Mouse (Mus musculus): ENCODE data around the gene Polr2l. TPM values are rescaled to one million over a fixed set of nuclear protein-coding genes. Genes with fewer than 3 reads are reported as not detected.

The Polr2l gene
- polyA plus RNA-seq, 1 experiment, result 39.3 TPM

DNA sequence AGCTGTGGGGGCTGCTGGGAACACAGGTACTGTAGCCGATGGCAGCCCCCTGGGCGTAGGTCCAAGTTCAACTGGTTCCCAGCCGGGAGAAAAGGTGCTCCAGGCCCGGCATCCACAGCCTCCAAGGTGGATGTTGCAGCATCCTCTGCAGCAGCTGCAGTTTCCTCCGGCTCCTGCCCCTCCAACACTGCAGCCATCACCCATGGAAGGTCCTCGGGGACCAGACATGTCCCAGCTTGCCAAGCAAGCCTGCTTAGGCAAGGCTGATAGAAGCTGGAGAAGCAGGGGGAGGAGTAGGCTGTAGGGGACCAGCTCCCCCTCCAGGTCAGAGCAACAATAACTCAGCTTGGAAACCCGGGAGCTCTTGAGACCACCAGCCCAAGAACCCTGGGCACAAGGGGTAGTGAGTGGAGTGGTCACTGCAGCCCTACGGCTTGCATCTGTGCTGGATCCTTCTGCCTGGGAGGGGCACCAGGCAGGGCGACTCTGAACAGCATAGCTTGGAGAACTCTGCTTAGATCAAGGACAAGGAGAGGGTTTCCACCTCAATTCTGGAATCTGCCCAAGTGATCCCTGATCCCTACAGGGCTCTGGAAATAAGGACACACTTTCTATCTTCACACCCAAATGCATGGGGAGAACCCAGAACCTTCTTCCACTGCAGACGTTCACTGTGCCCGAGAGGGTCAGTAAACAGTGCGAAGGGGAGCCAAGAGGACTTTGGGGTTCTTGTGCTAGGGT, 31.7 kb downstream of the Polr2l start:
- no peaks in the 10 kb centered on the region for H3K27me3 ChIP-seq (ENCODE audit: control insufficient read depth, insufficient read depth, low read length)
- no peak for DNase-seq
- H3K4me1 ChIP-seq (replicated peaks; ENCODE audit: control insufficient read depth, insufficient read depth, low read length), result peaks cover 20% of the 10 kb centered on the region
- TF ChIP-seq POLR2A (IDR thresholded peaks at IDR 0.05; ENCODE audit: control insufficient read depth, extremely low read depth, insufficient read depth, low read length, poor library complexity) (no peak), CTCF (IDR thresholded peaks at IDR 0.05; ENCODE audit: borderline replicate concordance, control insufficient read depth, extremely low read depth, insufficient read depth, low read length, poor library complexity) (0 out of 2 replicates have a peak, but pooled peaks have one; percentile 14)
- 14% methylated on average over 12 of the region's 12 CpGs for WGBS
- H3K27ac ChIP-seq (ENCODE audit: control insufficient read depth, insufficient read depth, low read length), result no peak overlapping the region
- no peaks in the 10 kb centered on the region for H3K36me3 ChIP-seq (ENCODE audit: control insufficient read depth, insufficient read depth, low read length)
- H3K4me3 ChIP-seq (ENCODE audit: control insufficient read depth, insufficient read depth, low read length), result peak overlapping the region; percentile 59

DNA sequence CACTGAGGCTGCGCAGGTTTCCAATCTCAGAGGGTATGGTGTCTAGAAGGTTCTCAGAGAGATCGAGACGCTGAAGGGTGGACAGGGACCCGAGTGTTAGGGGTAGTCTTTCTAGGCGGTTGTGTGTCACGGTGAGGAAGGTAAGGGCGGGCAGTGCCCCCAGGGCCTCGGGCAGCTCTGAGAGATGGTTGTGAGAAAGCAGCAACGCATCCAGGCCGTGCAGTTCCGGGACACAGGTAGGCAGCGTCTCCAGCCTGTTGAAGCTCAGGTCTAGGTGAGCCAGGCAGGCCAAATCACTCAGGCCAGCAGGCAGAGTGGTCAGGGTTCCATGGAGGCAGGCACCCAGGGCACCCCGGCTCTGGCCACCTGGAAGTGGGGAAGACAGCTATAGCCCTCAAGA, 32.7 kb downstream of the Polr2l start:
- Histone ChIP-seq H3K4me1 (replicated peaks; ENCODE audit: control insufficient read depth, insufficient read depth, low read length) (peaks cover 22% of the 10 kb centered on the region), H3K27ac (ENCODE audit: control insufficient read depth, insufficient read depth, low read length) (no peak overlapping the region), H3K36me3 (ENCODE audit: control insufficient read depth, insufficient read depth, low read length) (no peaks in the 10 kb centered on the region), H3K27me3 (ENCODE audit: control insufficient read depth, insufficient read depth, low read length) (no peaks in the 10 kb centered on the region), H3K4me3 (ENCODE audit: control insufficient read depth, insufficient read depth, low read length) (peak overlapping the region; percentile 59; the same call in 1 of the 2 replicates)
- no peak for DNase-seq
- 98% methylated on average over 13 of the region's 13 CpGs for WGBS
- no peak for TF ChIP-seq CTCF (IDR thresholded peaks at IDR 0.05; ENCODE audit: borderline replicate concordance, control insufficient read depth, extremely low read depth, insufficient read depth, low read length, poor library complexity)
- TF ChIP-seq POLR2A (IDR thresholded peaks at IDR 0.05; ENCODE audit: control insufficient read depth, extremely low read depth, insufficient read depth, low read length, poor library complexity), result no peak

DNA sequence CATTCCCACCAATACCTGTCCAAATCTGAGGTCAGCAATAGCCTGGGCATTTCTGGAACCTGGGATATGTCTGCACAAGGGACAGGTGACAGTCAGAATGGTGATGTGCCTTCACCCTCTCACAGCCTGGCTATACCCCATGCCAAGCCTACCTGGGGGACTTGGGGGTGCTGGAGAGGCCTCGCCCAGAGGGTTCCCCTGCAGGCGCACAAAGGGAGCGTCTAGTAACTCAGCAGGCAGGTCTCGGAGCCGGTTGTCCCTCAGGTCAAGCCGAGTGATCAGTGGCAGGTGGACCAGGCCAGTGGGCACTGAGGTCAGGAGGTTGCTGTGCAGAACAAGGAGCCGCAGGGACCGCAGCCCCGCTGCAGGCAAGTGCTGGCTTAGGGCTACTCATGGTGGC, 33.5 kb downstream of the Polr2l start:
- Histone ChIP-seq H3K27ac (ENCODE audit: control insufficient read depth, insufficient read depth, low read length) (no peak overlapping the region), H3K36me3 (ENCODE audit: control insufficient read depth, insufficient read depth, low read length) (no peaks in the 10 kb centered on the region), H3K4me3 (ENCODE audit: control insufficient read depth, insufficient read depth, low read length) (no peak overlapping the region), H3K4me1 (replicated peaks; ENCODE audit: control insufficient read depth, insufficient read depth, low read length) (peaks cover 24% of the 10 kb centered on the region), H3K27me3 (ENCODE audit: control insufficient read depth, insufficient read depth, low read length) (no peaks in the 10 kb centered on the region)
- no peak for TF ChIP-seq CTCF (IDR thresholded peaks at IDR 0.05; ENCODE audit: borderline replicate concordance, control insufficient read depth, extremely low read depth, insufficient read depth, low read length, poor library complexity)
- TF ChIP-seq POLR2A (IDR thresholded peaks at IDR 0.05; ENCODE audit: control insufficient read depth, extremely low read depth, insufficient read depth, low read length, poor library complexity), result no peak
- DNase-seq, result no peak
- 98% methylated on average over 9 of the region's 9 CpGs for WGBS

DNA sequence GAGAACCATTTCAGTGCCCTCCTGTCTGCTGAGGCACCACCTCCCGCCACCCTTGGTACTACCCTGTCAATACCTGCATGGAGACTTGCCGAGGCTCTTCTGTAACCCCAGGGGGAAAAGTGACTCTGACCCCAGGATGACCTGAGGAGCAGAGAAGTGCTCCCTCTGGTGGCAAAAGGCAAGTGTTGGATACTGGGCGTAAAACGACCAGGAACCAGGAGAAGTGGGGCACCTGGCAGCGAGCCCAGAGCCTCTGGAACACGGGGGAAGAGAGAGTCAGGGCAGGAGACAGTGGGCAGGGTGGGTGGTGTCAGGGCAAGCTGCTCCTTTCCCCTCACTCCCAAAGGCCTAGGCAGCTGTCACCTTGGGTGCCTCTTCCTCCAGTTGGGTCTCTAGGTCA, 34.3 kb downstream of the Polr2l start:
- no peak for DNase-seq
- H3K4me3 ChIP-seq (ENCODE audit: control insufficient read depth, insufficient read depth, low read length), result no peak overlapping the region
- peaks cover 33% of the 10 kb centered on the region for H3K4me1 ChIP-seq (replicated peaks; ENCODE audit: control insufficient read depth, insufficient read depth, low read length)
- H3K27ac ChIP-seq (ENCODE audit: control insufficient read depth, insufficient read depth, low read length), result no peak overlapping the region
- H3K36me3 ChIP-seq (ENCODE audit: control insufficient read depth, insufficient read depth, low read length), result no peaks in the 10 kb centered on the region
- no peaks in the 10 kb centered on the region for H3K27me3 ChIP-seq (ENCODE audit: control insufficient read depth, insufficient read depth, low read length)
- no peak for TF ChIP-seq CTCF (IDR thresholded peaks at IDR 0.05; ENCODE audit: borderline replicate concordance, control insufficient read depth, extremely low read depth, insufficient read depth, low read length, poor library complexity)
- no peak for TF ChIP-seq POLR2A (IDR thresholded peaks at IDR 0.05; ENCODE audit: control insufficient read depth, extremely low read depth, insufficient read depth, low read length, poor library complexity)
- 49% methylated on average over 6 of the region's 6 CpGs for WGBS

GRCm38 (mm10) chr7:141439811-141440210, 35.1 kb downstream of the Polr2l start:
- Histone ChIP-seq H3K27me3 (ENCODE audit: control insufficient read depth, insufficient read depth, low read length) (no peaks in the 10 kb centered on the region), H3K4me3 (ENCODE audit: control insufficient read depth, insufficient read depth, low read length) (no peak overlapping the region), H3K36me3 (ENCODE audit: control insufficient read depth, insufficient read depth, low read length) (no peaks in the 10 kb centered on the region), H3K4me1 (replicated peaks; ENCODE audit: control insufficient read depth, insufficient read depth, low read length) (peaks cover 38% of the 10 kb centered on the region), H3K27ac (ENCODE audit: control insufficient read depth, insufficient read depth, low read length) (no peak overlapping the region)
- no peak for TF ChIP-seq POLR2A (IDR thresholded peaks at IDR 0.05; ENCODE audit: control insufficient read depth, extremely low read depth, insufficient read depth, low read length, poor library complexity)
- no peak for TF ChIP-seq CTCF (IDR thresholded peaks at IDR 0.05; ENCODE audit: borderline replicate concordance, control insufficient read depth, extremely low read depth, insufficient read depth, low read length, poor library complexity)
- DNase-seq, result no peak
- 98% methylated on average over 11 of the region's 11 CpGs for WGBS

GRCm38 (mm10) chr7:141439140-141439679, 35.7 kb downstream of the Polr2l start:
- Histone ChIP-seq H3K27ac (ENCODE audit: control insufficient read depth, insufficient read depth, low read length) (no peak overlapping the region), H3K4me3 (ENCODE audit: control insufficient read depth, insufficient read depth, low read length) (no peak overlapping the region), H3K4me1 (replicated peaks; ENCODE audit: control insufficient read depth, insufficient read depth, low read length) (peaks cover 44% of the 10 kb centered on the region), H3K27me3 (ENCODE audit: control insufficient read depth, insufficient read depth, low read length) (no peaks in the 10 kb centered on the region), H3K36me3 (ENCODE audit: control insufficient read depth, insufficient read depth, low read length) (no peaks in the 10 kb centered on the region)
- no peak for DNase-seq
- 98% methylated on average over 10 of the region's 10 CpGs for whole genome bisulfite sequencing
- TF ChIP-seq POLR2A (IDR thresholded peaks at IDR 0.05; ENCODE audit: control insufficient read depth, extremely low read depth, insufficient read depth, low read length, poor library complexity) (no peak), CTCF (IDR thresholded peaks at IDR 0.05; ENCODE audit: borderline replicate concordance, control insufficient read depth, extremely low read depth, insufficient read depth, low read length, poor library complexity) (no peak)

All from thymus, adult 2 months (tissue).